Mouse (Mus musculus) granulocyte monocyte progenitor cell, adult 5-6 weeks (primary cell): ENCODE data around the gene Mea1. TPM values are rescaled to one million over a fixed set of nuclear protein-coding genes. Genes with fewer than 3 reads are reported as not detected.

Experiments
- total RNA-seq, 2 experiments: library from RNA; stranded (forward) in 1 of 2; stranded (reverse) in 1 of 2; fragments of 200-712, 200-1000 nt in 1 of 2; fragments of >200 nt in 1 of 2; fragmentation: Nextera tagmentation in 1 of 2; gene quantifications; 2 replicates each; pipeline ENCODE4 v1.2.3; 2014 to 2017

The Mea1 gene
- total RNA-seq, 2 experiments from 2014 or later: 76.8 to 82.4 TPM

Other genes starting within 250 kb of the Mea1 start
- gene Crip3, start 249.9 kb upstream of the Mea1 start, total RNA-seq (2014; fragmentation: Nextera tagmentation): not detected in 2 replicates
- not detected in 2 replicates for gene Crip3, start 249.9 kb upstream of the Mea1 start, total RNA-seq (2017)
- gene Slc22a7, start 240.3 kb upstream of the Mea1 start, total RNA-seq (2014; fragmentation: Nextera tagmentation): not detected in 2 replicates
- gene Slc22a7, start 240.3 kb upstream of the Mea1 start, total RNA-seq (2017): not detected in 2 replicates
- gene Ttbk1, start 191.1 kb upstream of the Mea1 start, total RNA-seq (2014; fragmentation: Nextera tagmentation): 0.09 TPM in 1 of 2 replicates, not detected in the other
- gene Ttbk1, start 191.1 kb upstream of the Mea1 start, total RNA-seq (2017): not detected in 2 replicates
- 33.1 and 50.1 TPM in 2 replicates for gene Dnph1, start 182.1 kb upstream of the Mea1 start, total RNA-seq (2014; fragmentation: Nextera tagmentation)
- 18.8 and 25.8 TPM in 2 replicates for gene Dnph1, start 182.1 kb upstream of the Mea1 start, total RNA-seq (2017)
- 14.2 and 34.8 TPM in 2 replicates for gene Cul9, start 132.4 kb upstream of the Mea1 start, total RNA-seq (2014; fragmentation: Nextera tagmentation)
- gene Cul9, start 132.4 kb upstream of the Mea1 start, total RNA-seq (2017): 7.5 and 8.9 TPM in 2 replicates
- 27.4 and 42.7 TPM in 2 replicates for gene Srf, start 122.6 kb upstream of the Mea1 start, total RNA-seq (2014; fragmentation: Nextera tagmentation)
- gene Srf, start 122.6 kb upstream of the Mea1 start, total RNA-seq (2017): 29.6 and 47.7 TPM in 2 replicates
- gene Ptk7, start 49.3 kb upstream of the Mea1 start, total RNA-seq (2014; fragmentation: Nextera tagmentation): 3.6 and 4.3 TPM in 2 replicates
- 3.7 and 3.8 TPM in 2 replicates for gene Ptk7, start 49.3 kb upstream of the Mea1 start, total RNA-seq (2017)
- gene Klc4, start 32.8 kb upstream of the Mea1 start, total RNA-seq (2014; fragmentation: Nextera tagmentation): 5.6 and 8.5 TPM in 2 replicates
- 7.9 and 11.5 TPM in 2 replicates for gene Klc4, start 32.8 kb upstream of the Mea1 start, total RNA-seq (2017)
- 106 and 113 TPM in 2 replicates for gene Mrpl2, start 32.6 kb upstream of the Mea1 start, total RNA-seq (2014; fragmentation: Nextera tagmentation)
- gene Mrpl2, start 32.6 kb upstream of the Mea1 start, total RNA-seq (2017): 103 and 133 TPM in 2 replicates
- 16.8 and 21.6 TPM in 2 replicates for gene Cul7, start 28.5 kb upstream of the Mea1 start, total RNA-seq (2014; fragmentation: Nextera tagmentation)
- gene Cul7, start 28.5 kb upstream of the Mea1 start, total RNA-seq (2017): 10.0 and 13.2 TPM in 2 replicates
- gene Rrp36, start 4.4 kb upstream of the Mea1 start, total RNA-seq (2014; fragmentation: Nextera tagmentation): 15.7 and 21.3 TPM in 2 replicates
- gene Rrp36, start 4.4 kb upstream of the Mea1 start, total RNA-seq (2017): 48.2 and 66.9 TPM in 2 replicates
- 62.5 and 77.9 TPM in 2 replicates for gene Klhdc3, start 2.1 kb downstream of the Mea1 start, total RNA-seq (2014; fragmentation: Nextera tagmentation)
- gene Klhdc3, start 2.1 kb downstream of the Mea1 start, total RNA-seq (2017): 26.8 and 30.9 TPM in 2 replicates
- gene Ppp2r5d, start 26.3 kb downstream of the Mea1 start, total RNA-seq (2014; fragmentation: Nextera tagmentation): 48.7 and 49.3 TPM in 2 replicates
- gene Ppp2r5d, start 26.3 kb downstream of the Mea1 start, total RNA-seq (2017): 45.9 and 57.1 TPM in 2 replicates
- 9.7 and 22.9 TPM in 2 replicates for gene Pex6, start 32.7 kb downstream of the Mea1 start, total RNA-seq (2014; fragmentation: Nextera tagmentation)
- gene Pex6, start 32.7 kb downstream of the Mea1 start, total RNA-seq (2017): 11.3 and 13.2 TPM in 2 replicates
- gene Gnmt, start 50.4 kb downstream of the Mea1 start, total RNA-seq (2014; fragmentation: Nextera tagmentation): 1.1 TPM in 1 of 2 replicates, not detected in the other
- gene Gnmt, start 50.4 kb downstream of the Mea1 start, total RNA-seq (2017): 1.0 TPM in 1 of 2 replicates, not detected in the other
- gene Cnpy3, start 73.4 kb downstream of the Mea1 start, total RNA-seq (2014; fragmentation: Nextera tagmentation): 68.6 and 80.8 TPM in 2 replicates
- gene Cnpy3, start 73.4 kb downstream of the Mea1 start, total RNA-seq (2017): 100 and 121 TPM in 2 replicates
- gene Ptcra, start 84.9 kb downstream of the Mea1 start, total RNA-seq (2014; fragmentation: Nextera tagmentation): 1.3 TPM in 1 of 2 replicates, not detected in the other
- not detected in 2 replicates for gene Ptcra, start 84.9 kb downstream of the Mea1 start, total RNA-seq (2017)
- gene 2310039H08Rik, start 93.8 kb downstream of the Mea1 start, total RNA-seq (2014; fragmentation: Nextera tagmentation): 18.0 and 37.9 TPM in 2 replicates
- gene 2310039H08Rik, start 93.8 kb downstream of the Mea1 start, total RNA-seq (2017): 21.5 and 26.9 TPM in 2 replicates
- gene Rpl7l1, start 103.9 kb downstream of the Mea1 start, total RNA-seq (2014; fragmentation: Nextera tagmentation): 77.5 and 102 TPM in 2 replicates
- 153 and 206 TPM in 2 replicates for gene Rpl7l1, start 103.9 kb downstream of the Mea1 start, total RNA-seq (2017)
- 24.6 and 25.8 TPM in 2 replicates for gene Bicral, start 179.7 kb downstream of the Mea1 start, total RNA-seq (2014; fragmentation: Nextera tagmentation)
- gene Bicral, start 179.7 kb downstream of the Mea1 start, total RNA-seq (2017): 9.0 and 11.7 TPM in 2 replicates
- 7.9 and 11.4 TPM in 2 replicates for gene Tbcc, start 211.9 kb downstream of the Mea1 start, total RNA-seq (2014; fragmentation: Nextera tagmentation)
- gene Tbcc, start 211.9 kb downstream of the Mea1 start, total RNA-seq (2017): 9.1 and 14.0 TPM in 2 replicates
- not detected in 2 replicates for gene Prph2, start 231.7 kb downstream of the Mea1 start, total RNA-seq (2014; fragmentation: Nextera tagmentation)
- gene Prph2, start 231.7 kb downstream of the Mea1 start, total RNA-seq (2017): not detected in 2 replicates